Mouse (Mus musculus): ENCODE data around the gene Bpifb3. TPM values are rescaled to one million over a fixed set of nuclear protein-coding genes. Genes with fewer than 3 reads are reported as not detected.

Gene Bpifb3
- total and polyA plus RNA-seq, 2 experiments from 2014 or later: not detected

DNA sequence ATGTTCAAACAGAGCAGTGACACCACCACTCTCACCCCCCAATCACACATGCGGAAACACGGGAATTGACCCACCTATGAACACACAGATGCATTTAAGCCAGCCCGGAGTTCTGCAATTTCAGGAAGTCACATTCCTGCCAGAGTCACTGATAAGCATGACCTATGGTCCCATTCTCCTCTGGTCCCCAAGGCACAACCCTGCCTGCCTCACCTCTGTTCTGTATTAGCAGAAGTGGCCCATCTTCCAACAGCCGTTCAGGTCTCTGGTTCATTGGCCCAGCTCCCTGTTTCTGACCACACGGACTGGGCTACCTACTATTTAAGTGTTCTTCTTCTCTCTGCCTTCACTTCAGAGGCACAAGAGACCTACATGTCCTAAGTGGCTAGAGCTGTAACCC lies 56.6 kb downstream of the Bpifb3 start, which contains the start of gene Bpifa6:
Bpifa6 (plus strand) TSS at position 364 of the 400 bp plus-strand sequence.
- H3K4me3 ChIP-seq (ENCODE audit: low read length): no peak within 1 kb of the TSS
- no peaks in the 10 kb centered on the region for H3K27me3 ChIP-seq (ENCODE audit: insufficient read depth, low read length)
- no peak within 1 kb of the TSS for H3K27ac ChIP-seq
- no peak within 1 kb of the TSS for H3K4me2 ChIP-seq (ENCODE audit: low read depth, low read length)
- TF ChIP-seq CTCF (IDR thresholded peaks at IDR 0.05; ENCODE audit: low read depth): no peak
- ATAC-seq: no peak
- H3K36me3 ChIP-seq (ENCODE audit: insufficient read depth, low read length): no peaks in the 10 kb centered on the region
- no peak for DNase-seq (ENCODE audit: low spot score)
- WGBS: 81% methylated on average over 5 of the region's 5 CpGs
- H3K4me1 ChIP-seq (ENCODE audit: insufficient read depth, low read length): no peaks in the 10 kb centered on the region
- no peak within 1 kb of the TSS for H3K9ac ChIP-seq (replicated peaks; ENCODE audit: low read length)
- H3K9me3 ChIP-seq (ENCODE audit: low read length): no peaks in the 10 kb centered on the region

Other genes with a start within 250 kb of the Bpifb3 start
- gene Dnmt3c, start 221.6 kb upstream of the Bpifb3 start, total RNA-seq (2014; rRNA removed): not detected in 2 replicates
- gene Dnmt3c, start 221.6 kb upstream of the Bpifb3 start, polyA plus RNA-seq (2015; fragmentation: Nextera tagmentation; extraction: Ambion mirVana): 0.10 TPM in 1 of 2 replicates, not detected in the other
- 75.0 and 82.8 TPM in 2 replicates for gene Mapre1, start 177.0 kb upstream of the Bpifb3 start, total RNA-seq (2014; rRNA removed)
- 354 and 355 TPM in 2 replicates for gene Mapre1, start 177.0 kb upstream of the Bpifb3 start, polyA plus RNA-seq (2015; fragmentation: Nextera tagmentation; extraction: Ambion mirVana)
- not detected in 2 replicates for gene Efcab8, start 138.3 kb upstream of the Bpifb3 start, total RNA-seq (2014; rRNA removed)
- gene Efcab8, start 138.3 kb upstream of the Bpifb3 start, polyA plus RNA-seq (2015; fragmentation: Nextera tagmentation; extraction: Ambion mirVana): 0.04 TPM in 1 of 2 replicates, not detected in the other
- not detected in 2 replicates for gene Sun5, start 47.1 kb upstream of the Bpifb3 start, total RNA-seq (2014; rRNA removed)
- not detected in 2 replicates for gene Sun5, start 47.1 kb upstream of the Bpifb3 start, polyA plus RNA-seq (2015; fragmentation: Nextera tagmentation; extraction: Ambion mirVana)
- gene Bpifb2, start 43.2 kb upstream of the Bpifb3 start, total RNA-seq (2014; rRNA removed): 0.25 and 0.26 TPM in 2 replicates
- 0.29 and 0.49 TPM in 2 replicates for gene Bpifb2, start 43.2 kb upstream of the Bpifb3 start, polyA plus RNA-seq (2015; fragmentation: Nextera tagmentation; extraction: Ambion mirVana)
- not detected in 2 replicates for gene Bpifb6, start 17.8 kb upstream of the Bpifb3 start, total RNA-seq (2014; rRNA removed)
- 0.14 and 0.24 TPM in 2 replicates for gene Bpifb6, start 17.8 kb upstream of the Bpifb3 start, polyA plus RNA-seq (2015; fragmentation: Nextera tagmentation; extraction: Ambion mirVana)
- gene Bpifb4, start 20.0 kb downstream of the Bpifb3 start, total RNA-seq (2014; rRNA removed): not detected in 2 replicates
- gene Bpifb4, start 20.0 kb downstream of the Bpifb3 start, polyA plus RNA-seq (2015; fragmentation: Nextera tagmentation; extraction: Ambion mirVana): 0.16 TPM in 1 of 2 replicates, not detected in the other
- not detected in 2 replicates for gene Bpifa6, start 56.7 kb downstream of the Bpifb3 start, total RNA-seq (2014; rRNA removed)
- not detected in 2 replicates for gene Bpifa6, start 56.7 kb downstream of the Bpifb3 start, polyA plus RNA-seq (2015; fragmentation: Nextera tagmentation; extraction: Ambion mirVana)
- 0.86 TPM in 1 of 2 replicates, not detected in the other for gene Bpifa2, start 90.0 kb downstream of the Bpifb3 start, total RNA-seq (2014; rRNA removed)
- gene Bpifa2, start 90.0 kb downstream of the Bpifb3 start, polyA plus RNA-seq (2015; fragmentation: Nextera tagmentation; extraction: Ambion mirVana): not detected in 2 replicates
- not detected in 2 replicates for gene Bpifa3, start 212.1 kb downstream of the Bpifb3 start, total RNA-seq (2014; rRNA removed)
- gene Bpifa3, start 212.1 kb downstream of the Bpifb3 start, polyA plus RNA-seq (2015; fragmentation: Nextera tagmentation; extraction: Ambion mirVana): not detected in 2 replicates
- 3.4 TPM in 1 of 2 replicates, not detected in the other for gene Bpifa1, start 224.7 kb downstream of the Bpifb3 start, total RNA-seq (2014; rRNA removed)
- 0.54 and 0.86 TPM in 2 replicates for gene Bpifa1, start 224.7 kb downstream of the Bpifb3 start, polyA plus RNA-seq (2015; fragmentation: Nextera tagmentation; extraction: Ambion mirVana)
- not detected in 2 replicates for gene Bpifa5, start 244.4 kb downstream of the Bpifb3 start, total RNA-seq (2014; rRNA removed)
- 0.16 TPM in 1 of 2 replicates, not detected in the other for gene Bpifa5, start 244.4 kb downstream of the Bpifb3 start, polyA plus RNA-seq (2015; fragmentation: Nextera tagmentation; extraction: Ambion mirVana)